Mouse (Mus musculus): ENCODE measurements at regions not wholly inside any gene's neighbourhood (a gene's known extent, or its start where the extent isn't known, plus 50 kb on each side); places are given as distances from the start of the nearest gene placed in this dataset.

DNA sequence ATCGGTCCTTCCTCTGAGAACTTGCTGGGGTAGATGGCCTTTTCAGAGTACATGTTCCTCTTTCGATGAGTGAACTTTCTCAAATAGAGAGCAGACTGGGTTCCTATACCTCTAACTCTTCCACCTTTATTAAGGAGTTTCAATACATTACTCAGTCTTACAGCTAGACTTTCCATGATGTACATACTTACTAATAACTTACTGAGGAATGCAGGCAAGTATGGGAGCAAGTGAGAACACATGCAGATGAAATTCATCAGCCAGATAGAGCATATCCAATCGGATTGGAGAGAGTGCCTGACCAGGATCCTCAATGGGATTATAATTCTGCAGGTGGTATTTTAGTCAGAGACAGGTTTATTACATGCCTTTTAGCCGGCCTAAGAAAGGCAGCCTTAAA, 292.2 kb upstream of the Large1 start:
- Histone ChIP-seq H3K36me3 (replicated peaks; ENCODE audit: low read length) (no peaks in the 10 kb centered on the region), H3K4me3 (replicated peaks) (no peak overlapping the region), H3K9me3 (peaks cover 8% of the 10 kb centered on the region; the same call in 1 of the 2 replicates), H3K27me3 (replicated peaks) (no peaks in the 10 kb centered on the region), H3K4me1 (no peaks in the 10 kb centered on the region)
- TF ChIP-seq GATA1 (IDR thresholded peaks at IDR 0.05; ENCODE audit: borderline replicate concordance, low read length) (no peak), FLI1 (IDR thresholded peaks at IDR 0.05; ENCODE audit: low read length) (no peak)

DNA sequence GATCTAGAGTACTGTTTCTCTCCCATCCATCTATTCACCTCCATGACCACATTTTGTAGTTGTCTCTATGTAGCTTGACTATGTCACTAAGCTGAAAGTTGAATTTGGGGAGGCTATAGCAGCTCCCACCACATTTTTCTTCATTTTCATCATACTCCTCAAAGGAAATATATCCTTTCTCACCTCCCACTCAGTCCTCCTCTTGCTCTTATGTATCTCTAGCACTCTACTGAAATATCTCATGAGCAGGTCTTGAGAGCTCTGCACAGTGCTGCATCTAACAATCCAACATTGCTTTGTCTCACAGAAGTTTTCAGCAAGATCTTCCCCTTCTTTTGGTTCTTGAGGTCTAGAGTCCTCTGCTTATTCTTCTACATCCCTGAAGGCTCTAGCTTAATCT, 273.5 kb upstream of the Large1 start:
- Histone ChIP-seq H3K9me3 (no peaks in the 10 kb centered on the region), H3K27me3 (replicated peaks) (no peaks in the 10 kb centered on the region), H3K4me1 (no peaks in the 10 kb centered on the region), H3K4me3 (replicated peaks) (no peak overlapping the region), H3K36me3 (replicated peaks; ENCODE audit: low read length) (no peaks in the 10 kb centered on the region)
- TF ChIP-seq GATA1 (IDR thresholded peaks at IDR 0.05; ENCODE audit: borderline replicate concordance, low read length) (no peak), FLI1 (IDR thresholded peaks at IDR 0.05; ENCODE audit: low read length) (no peak)

DNA sequence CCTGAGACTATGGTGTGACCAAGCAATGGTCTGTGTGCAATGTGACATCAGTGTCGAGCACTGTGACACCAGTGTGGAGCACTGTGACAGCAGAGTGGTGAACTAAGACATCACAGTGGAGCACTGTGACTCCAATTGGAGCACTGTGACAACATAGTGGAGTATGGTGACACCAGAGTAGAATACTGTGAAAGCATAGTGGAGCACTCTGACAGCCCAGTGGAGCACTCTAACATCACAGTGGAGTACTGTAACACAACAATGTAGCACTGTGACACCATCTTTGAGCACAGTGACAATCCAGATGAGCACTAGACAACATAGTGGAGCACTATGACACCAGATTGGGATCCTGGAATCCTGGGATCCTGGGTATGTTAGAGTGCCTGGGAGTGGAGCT, 265.6 kb upstream of the Large1 start:
- Histone ChIP-seq H3K4me3 (replicated peaks) (peak overlapping the region; percentile 0), H3K4me1 (no peaks in the 10 kb centered on the region), H3K27me3 (replicated peaks) (no peaks in the 10 kb centered on the region), H3K9me3 (peaks cover 4% of the 10 kb centered on the region), H3K36me3 (replicated peaks; ENCODE audit: low read length) (no peaks in the 10 kb centered on the region)
- no peak for TF ChIP-seq FLI1 (IDR thresholded peaks at IDR 0.05; ENCODE audit: low read length)
- no peak for TF ChIP-seq GATA1 (IDR thresholded peaks at IDR 0.05; ENCODE audit: borderline replicate concordance, low read length)

DNA sequence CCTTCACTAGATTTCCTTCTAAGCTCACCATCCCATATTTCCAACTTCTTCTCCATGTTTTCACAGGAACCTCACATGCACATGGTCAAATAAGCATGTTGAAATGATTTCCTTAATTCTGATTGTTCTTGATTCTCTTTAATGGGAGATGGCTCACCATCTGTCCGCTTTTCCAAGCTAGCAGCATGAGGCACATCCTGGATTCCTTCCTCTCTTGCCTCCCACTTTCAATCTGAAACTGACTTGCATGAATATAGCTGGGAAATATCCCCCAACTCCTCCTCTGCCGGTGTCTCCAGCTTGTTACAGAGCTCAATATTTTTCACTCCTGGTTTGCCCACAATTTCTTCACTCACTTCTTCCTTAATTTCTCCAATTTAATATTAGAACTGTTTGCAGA, 261.3 kb upstream of the Large1 start:
- H3K4me1 ChIP-seq = no peaks in the 10 kb centered on the region
- H3K27me3 ChIP-seq (replicated peaks) = no peaks in the 10 kb centered on the region
- peaks cover 7% of the 10 kb centered on the region for H3K9me3 ChIP-seq
- H3K4me3 ChIP-seq (replicated peaks) = no peak overlapping the region
- TF ChIP-seq FLI1 (IDR thresholded peaks at IDR 0.05; ENCODE audit: low read length) (no peak), GATA1 (IDR thresholded peaks at IDR 0.05; ENCODE audit: borderline replicate concordance, low read length) (no peak)
- no peaks in the 10 kb centered on the region for H3K36me3 ChIP-seq (replicated peaks; ENCODE audit: low read length)

DNA sequence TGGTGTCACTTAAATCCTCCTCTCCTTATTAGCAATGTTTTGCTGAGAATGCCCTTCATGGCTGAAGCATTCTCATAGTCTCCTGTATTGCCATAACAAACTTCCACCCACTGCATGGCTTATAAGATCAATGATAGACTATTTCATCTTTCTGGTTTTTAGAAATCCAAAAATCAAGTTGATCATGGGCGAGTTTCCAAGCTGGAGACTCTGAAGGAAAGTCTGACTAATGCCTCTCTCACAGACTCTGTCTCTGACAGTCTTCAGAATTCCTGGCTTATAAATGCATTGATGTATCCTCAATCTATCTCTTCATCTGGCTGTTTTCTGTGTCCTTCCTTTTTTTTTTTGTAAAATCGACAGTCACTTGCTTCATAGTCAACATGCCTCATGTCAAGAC, 260.8 kb upstream of the Large1 start:
- Histone ChIP-seq H3K27me3 (replicated peaks) (no peaks in the 10 kb centered on the region), H3K4me1 (no peaks in the 10 kb centered on the region), H3K9me3 (peaks cover 6% of the 10 kb centered on the region), H3K4me3 (replicated peaks) (no peak overlapping the region), H3K36me3 (replicated peaks; ENCODE audit: low read length) (no peaks in the 10 kb centered on the region)
- TF ChIP-seq GATA1 (IDR thresholded peaks at IDR 0.05; ENCODE audit: borderline replicate concordance, low read length) (no peak), FLI1 (IDR thresholded peaks at IDR 0.05; ENCODE audit: low read length) (no peak)

DNA sequence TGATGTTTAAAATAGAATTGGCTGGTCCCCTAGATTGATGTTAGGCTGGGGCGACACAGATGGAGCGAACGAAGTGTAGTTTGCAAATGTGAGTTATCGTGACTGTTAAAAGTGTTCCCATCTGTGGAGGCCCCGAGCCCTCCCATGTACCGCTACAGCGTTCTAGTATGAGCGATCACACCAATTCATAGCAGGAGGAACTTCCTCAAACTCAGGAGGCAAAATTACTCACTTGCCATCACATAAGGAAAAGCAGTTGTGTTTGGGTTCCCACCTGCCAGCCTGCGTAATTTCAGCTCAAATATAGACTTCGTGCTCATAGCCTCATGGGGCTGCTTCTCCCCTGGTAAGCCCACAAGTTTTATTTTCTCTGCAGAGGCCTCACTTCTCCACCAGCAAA, 258.2 kb upstream of the Large1 start:
- no peak overlapping the region for H3K4me3 ChIP-seq (replicated peaks)
- no peaks in the 10 kb centered on the region for H3K36me3 ChIP-seq (replicated peaks; ENCODE audit: low read length)
- no peaks in the 10 kb centered on the region for H3K4me1 ChIP-seq
- no peaks in the 10 kb centered on the region for H3K27me3 ChIP-seq (replicated peaks)
- H3K9me3 ChIP-seq = peaks cover 6% of the 10 kb centered on the region; the same call in 1 of the 2 replicates
- TF ChIP-seq FLI1 (IDR thresholded peaks at IDR 0.05; ENCODE audit: low read length) = no peak
- no peak for TF ChIP-seq GATA1 (IDR thresholded peaks at IDR 0.05; ENCODE audit: borderline replicate concordance, low read length)

DNA sequence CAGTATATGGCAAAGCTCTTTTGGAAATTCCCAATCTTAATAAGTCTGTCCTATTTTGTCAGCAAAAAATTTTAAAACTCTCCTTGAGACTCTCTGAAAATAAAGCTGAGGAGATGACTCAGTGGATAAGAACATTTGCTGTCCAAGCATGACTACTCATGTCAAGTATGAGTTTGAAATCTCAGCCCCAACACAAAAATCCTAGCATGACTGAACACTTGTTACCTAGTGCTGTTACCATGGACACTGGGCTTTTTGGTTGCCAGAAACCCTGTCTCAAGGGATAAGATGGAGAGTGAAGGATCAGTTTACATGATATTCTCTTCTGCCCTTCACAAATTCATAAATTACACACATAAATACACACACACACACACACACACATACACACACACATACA, 217.3 kb upstream of the Large1 start:
- H3K9me3 ChIP-seq = no peaks in the 10 kb centered on the region
- no peaks in the 10 kb centered on the region for H3K4me1 ChIP-seq
- TF ChIP-seq GATA1 (IDR thresholded peaks at IDR 0.05; ENCODE audit: borderline replicate concordance, low read length) (no peak), FLI1 (IDR thresholded peaks at IDR 0.05; ENCODE audit: low read length) (no peak)
- H3K27me3 ChIP-seq (replicated peaks) = no peaks in the 10 kb centered on the region
- H3K4me3 ChIP-seq (replicated peaks) = no peak overlapping the region
- no peaks in the 10 kb centered on the region for H3K36me3 ChIP-seq (replicated peaks; ENCODE audit: low read length)

DNA sequence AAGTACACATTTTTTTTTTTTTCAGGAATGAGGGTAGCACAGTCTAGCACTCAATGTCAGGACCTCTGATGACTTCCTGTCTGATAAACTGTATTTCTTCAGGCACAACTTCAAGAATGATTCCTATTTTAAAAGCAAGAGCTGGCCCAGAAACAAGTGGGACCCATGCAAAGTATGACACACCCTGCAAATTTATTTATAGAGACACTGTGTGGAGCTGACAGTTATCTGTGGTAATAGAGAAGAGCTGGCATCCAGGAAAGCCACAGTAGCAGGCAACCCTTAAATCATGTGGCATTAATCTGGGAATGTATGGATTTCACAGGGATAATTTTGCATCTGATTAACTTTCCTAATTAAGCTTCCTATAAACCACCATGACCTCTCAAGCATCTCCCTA, 216.6 kb upstream of the Large1 start:
- TF ChIP-seq GATA1 (IDR thresholded peaks at IDR 0.05; ENCODE audit: borderline replicate concordance, low read length) = no peak
- no peak for TF ChIP-seq FLI1 (IDR thresholded peaks at IDR 0.05; ENCODE audit: low read length)
- no peaks in the 10 kb centered on the region for H3K4me1 ChIP-seq
- no peaks in the 10 kb centered on the region for H3K36me3 ChIP-seq (replicated peaks; ENCODE audit: low read length)
- no peaks in the 10 kb centered on the region for H3K9me3 ChIP-seq
- no peak overlapping the region for H3K4me3 ChIP-seq (replicated peaks)
- no peaks in the 10 kb centered on the region for H3K27me3 ChIP-seq (replicated peaks)
